Mouse (Mus musculus): ENCODE results near the gene Tprkb.
"Not testable (repeated sequence)": the region's sequence is repeated elsewhere in the genome, so short reads cannot be mapped to it uniquely, and the experiment has no call there.

The Tprkb gene

GRCm38 (mm10) chr6:85915539-85916513 lies 4.2 kb downstream of the Tprkb start, which contains the start of gene Nat8f1:
Nat8f1 (minus strand) TSS chr6:85915687.
- DNase-seq (ENCODE audit: low read depth, low spot score) = peak; percentile 83

DNA sequence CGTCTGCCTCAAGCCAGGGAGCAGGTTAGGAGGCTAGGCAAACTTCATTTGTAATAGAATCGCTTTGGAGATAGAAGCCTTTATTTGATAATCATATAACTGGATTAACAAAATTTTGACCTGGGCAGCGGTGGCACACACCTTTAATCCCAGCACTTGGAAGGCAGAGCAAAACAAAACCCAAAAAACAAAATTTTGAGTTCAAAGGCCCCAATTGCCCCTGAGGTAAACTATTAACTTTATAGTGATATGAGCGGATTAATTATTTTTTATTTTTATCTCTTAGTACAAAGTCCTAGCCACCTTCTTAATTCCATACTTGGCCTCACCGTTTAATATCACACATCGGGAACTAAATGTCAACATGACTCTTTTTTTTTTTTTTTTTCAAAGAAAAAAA lies 4.9 kb downstream of the Tprkb start:
- DNase-seq (ENCODE audit: low read depth, low spot score) = no peak

DNA sequence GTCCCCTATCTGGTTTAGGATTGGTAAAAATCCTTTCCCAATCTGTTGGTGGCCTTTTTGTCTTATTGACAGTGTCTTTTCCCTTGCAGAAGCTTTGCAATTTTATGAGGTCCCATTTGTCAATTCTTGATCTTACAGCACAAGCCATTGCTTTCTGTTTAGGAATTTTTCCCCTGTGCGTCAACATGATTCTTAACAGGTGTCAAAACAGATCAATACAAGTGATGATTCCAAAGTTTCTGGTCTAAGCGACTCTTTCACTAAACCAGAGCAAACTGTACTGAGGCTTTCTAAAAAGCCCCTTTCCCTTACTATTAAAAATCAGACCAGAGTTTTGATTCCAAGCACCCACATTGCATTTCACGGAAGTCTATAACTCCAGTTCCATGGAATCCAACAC lies 6.7 kb downstream of the Tprkb start:
- not testable (repeated sequence) for DNase-seq (ENCODE audit: low read depth, low spot score)

- DNase-seq (ENCODE audit: low read depth, low spot score) = no peak
Measured at GRCm38 (mm10) chr6:85919401-85919800, 7.7 kb downstream of the Tprkb start.

DNA sequence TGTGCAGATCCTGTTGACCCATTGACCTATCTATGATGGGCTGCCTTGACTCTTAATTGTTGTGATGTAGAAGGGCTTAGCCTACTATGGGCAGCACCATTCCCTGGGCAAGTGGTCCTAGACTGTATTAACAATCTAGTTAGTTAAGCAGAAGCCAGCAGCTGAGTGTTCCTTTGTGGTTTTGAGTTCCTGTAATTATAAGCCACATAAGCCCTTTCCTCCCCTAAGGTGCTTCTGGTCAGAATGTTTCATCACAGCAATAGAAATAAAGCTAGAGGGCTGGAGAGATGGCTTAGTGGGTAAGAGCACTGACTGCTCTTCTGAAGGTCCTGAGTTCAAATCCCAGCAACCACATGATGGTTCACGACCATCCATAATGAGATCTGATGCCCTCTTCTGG lies 12.0 kb downstream of the Tprkb start:
- no peak for DNase-seq (ENCODE audit: low read depth, low spot score)

DNA sequence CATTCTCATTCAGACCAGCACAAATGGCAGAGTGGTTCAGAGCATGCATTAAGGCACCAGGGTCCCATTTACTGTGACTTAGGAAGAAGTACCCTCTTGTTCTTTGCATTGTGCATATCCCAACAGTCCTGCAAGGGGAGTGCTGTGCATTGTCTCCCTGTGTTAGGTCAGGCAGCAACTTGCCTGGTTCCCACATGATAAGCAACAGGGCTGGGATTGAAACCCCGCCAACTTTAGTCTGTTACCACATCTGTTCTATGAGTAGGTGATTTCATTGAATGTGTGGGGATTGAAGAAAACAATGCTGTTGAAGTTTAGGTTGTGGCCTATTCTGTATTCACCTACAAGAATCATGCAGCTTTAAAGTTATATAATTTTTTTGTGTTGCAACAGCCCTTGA lies 15.0 kb downstream of the Tprkb start:
- no peak for DNase-seq (ENCODE audit: low read depth, low spot score)

GRCm38 (mm10) chr6:85927476-85928464 lies 16.1 kb downstream of the Tprkb start:
- DNase-seq (ENCODE audit: low read depth, low spot score) = no peak

GRCm38 (mm10) chr6:85929312-85929711 lies 17.6 kb downstream of the Tprkb start:
- DNase-seq (ENCODE audit: low read depth, low spot score) = no peak

- DNase-seq (ENCODE audit: low read depth, low spot score) = no peak
Measured at GRCm38 (mm10) chr6:85934047-85934446, 22.4 kb downstream of the Tprkb start.

DNA sequence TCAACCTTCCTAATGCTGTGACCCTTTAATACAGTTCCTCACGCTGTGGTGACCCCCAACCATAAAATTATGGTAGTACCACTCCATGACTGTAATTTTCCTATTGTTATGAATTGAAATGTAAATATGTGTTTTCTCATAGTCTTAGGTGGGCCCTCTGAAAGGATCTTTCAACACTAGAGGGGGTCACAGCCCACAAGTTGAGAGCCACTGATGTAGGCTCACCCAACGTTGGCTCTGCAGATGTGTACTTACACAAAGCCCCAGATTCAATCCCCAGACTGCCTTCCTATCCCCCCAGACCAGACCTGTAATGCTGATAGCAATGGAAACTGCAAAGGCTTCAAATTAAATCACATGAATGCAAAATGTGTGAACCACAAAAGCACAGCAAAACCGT lies 24.0 kb downstream of the Tprkb start:
- DNase-seq (ENCODE audit: low read depth, low spot score) = no peak

GRCm38 (mm10) chr6:85936508-85937465 lies 25.1 kb downstream of the Tprkb start:
- peak; percentile 56 for DNase-seq (ENCODE audit: low read depth, low spot score)

DNA sequence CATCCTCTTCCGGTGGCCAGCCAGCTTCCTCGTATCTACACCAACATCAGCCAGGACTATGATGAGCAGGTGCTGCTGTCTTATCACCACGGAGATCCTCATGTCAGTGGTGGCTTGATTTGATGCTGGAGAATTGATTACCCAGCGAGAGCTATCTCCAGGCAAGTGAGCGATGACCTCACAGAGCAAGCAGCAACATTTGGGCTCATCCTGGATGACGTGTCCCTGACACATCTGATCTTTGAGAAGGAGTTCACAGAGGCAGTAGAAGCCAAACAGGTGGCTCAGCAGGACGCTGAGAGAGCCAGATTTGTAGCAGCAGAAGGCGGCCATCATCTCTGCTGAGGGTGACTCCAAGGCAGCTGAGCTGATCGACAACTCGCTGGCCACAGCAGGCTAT lies 27.0 kb downstream of the Tprkb start:
- no peak for DNase-seq (ENCODE audit: low read depth, low spot score)

GRCm38 (mm10) chr6:85942469-85942868 lies 30.8 kb downstream of the Tprkb start:
- no peak for DNase-seq (ENCODE audit: low read depth, low spot score)

- no peak for DNase-seq (ENCODE audit: low read depth, low spot score)
Measured at GRCm38 (mm10) chr6:85948549-85948948, 36.9 kb downstream of the Tprkb start.

DNA sequence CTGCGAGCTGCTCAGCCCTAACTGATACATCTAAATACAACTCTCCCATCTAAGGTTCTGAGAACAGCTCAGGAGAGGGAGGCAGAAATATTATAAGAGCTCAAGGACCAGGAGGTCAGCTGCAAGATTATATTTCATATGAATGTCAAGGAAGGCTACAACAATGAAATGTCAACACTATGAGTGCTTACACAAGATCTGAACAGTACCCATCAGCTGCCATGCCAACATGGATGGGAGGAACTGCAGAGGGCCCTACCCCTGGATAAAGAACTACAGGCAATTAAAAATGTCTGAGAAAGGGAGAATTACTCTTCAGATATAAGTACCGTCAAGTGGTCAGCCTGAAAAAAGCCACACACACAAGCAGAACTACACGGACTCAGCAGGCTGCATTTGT lies 45.9 kb downstream of the Tprkb start:
- DNase-seq (ENCODE audit: low read depth, low spot score) = no peak

- peak; percentile 79 for DNase-seq (ENCODE audit: low read depth, low spot score)
Measured at GRCm38 (mm10) chr6:85961101-85962091, 49.7 kb downstream of the Tprkb start, which contains the start of gene Dusp11. Dusp11 (minus strand) TSS chr6:85961667.

DNA sequence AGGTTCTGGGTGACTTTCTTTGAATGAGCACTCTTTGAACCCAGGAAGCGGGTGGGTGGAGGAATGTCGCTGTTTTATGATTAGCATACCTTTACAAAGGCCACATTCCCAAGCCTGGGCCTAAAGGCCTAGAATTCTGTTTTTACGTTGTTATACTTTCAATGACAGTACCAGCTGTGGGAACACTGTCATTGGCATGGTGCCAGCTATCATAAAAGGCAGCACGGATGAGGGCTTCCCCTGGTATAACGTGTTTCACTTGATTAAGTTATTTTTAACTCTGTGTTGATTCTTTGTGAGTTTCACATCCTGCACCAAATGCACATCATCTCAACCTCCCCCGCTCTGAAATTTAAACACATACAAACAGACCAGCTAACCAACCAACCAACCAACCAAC lies 54.4 kb downstream of the Tprkb start:
- not testable (repeated sequence) for DNase-seq (ENCODE audit: low read depth, low spot score)

GRCm38 (mm10) chr6:85966686-85967085 lies 55.0 kb downstream of the Tprkb start:
- DNase-seq (ENCODE audit: low read depth, low spot score) = no peak

GRCm38 (mm10) chr6:85969889-85970288 lies 58.2 kb downstream of the Tprkb start:
- no peak for DNase-seq (ENCODE audit: low read depth, low spot score)

GRCm38 (mm10) chr6:85972699-85973098 lies 61.0 kb downstream of the Tprkb start:
- no peak for DNase-seq (ENCODE audit: low read depth, low spot score)
